Mouse (Mus musculus) ES-E14 (cell line): Measurements from ENCODE around the gene Rmnd1. TPM values are rescaled to one million over a fixed set of nuclear protein-coding genes. Genes with fewer than 3 reads are reported as not detected.

Experiments
- DNase-seq: peaks from one replicate; pipeline ENCODE4 v3.0.0-alpha.2; 2013; ENCODE audit warnings: low read depth, low spot score
- H3K27ac ChIP-seq: 2 replicates; pipeline ENCODE4 v1.5.1; 2012; ENCODE audit warnings: low read depth, mild to moderate bottlenecking, low read length, moderate library complexity, mixed read lengths; ENCODE audit not compliant: poor library complexity, insufficient read depth, severe bottlenecking
- H3K36me3 ChIP-seq: 2 replicates; pipeline ENCODE4 v1.6.1; 2012; ENCODE audit warnings: mild to moderate bottlenecking, low read length, moderate library complexity, mixed read lengths; ENCODE audit not compliant: control insufficient read depth, poor library complexity, insufficient read depth, severe bottlenecking
- H3K4me1 ChIP-seq, 2 experiments: fragments of 150-350 bp in 1 of 2; sonication (generic) in 1 of 2; 2 replicates each; pipeline ENCODE4 v1.6.1; 2012; ENCODE audit warnings: low read length in 2 of 2, mild to moderate bottlenecking in 1 of 2, mixed read lengths in 1 of 2; ENCODE audit not compliant: control insufficient read depth in 2 of 2, insufficient read depth in 2 of 2, poor library complexity in 1 of 2
- H3K4me3 ChIP-seq, 2 experiments: fragments of 150-350 bp in 1 of 2; sonication (generic) in 1 of 2; 2 replicates each; pipeline ENCODE4 v1.5.1; 2012; ENCODE audit warnings: low read length in 2 of 2, low read depth in 1 of 2, mild to moderate bottlenecking in 1 of 2, mixed read lengths in 1 of 2; ENCODE audit not compliant: insufficient read depth in 1 of 2, poor library complexity in 1 of 2, severe bottlenecking in 1 of 2
- H3K9ac ChIP-seq: 2 replicates; pipeline ENCODE4 v1.6.1; 2012; ENCODE audit warnings: low read depth, mild to moderate bottlenecking, low read length, mixed read lengths; ENCODE audit not compliant: poor library complexity, insufficient read depth, severe bottlenecking
- H3K9me3 ChIP-seq: fragments of 150-350 bp; sonication (generic); 2 replicates; pipeline ENCODE4 v1.6.1; 2012; ENCODE audit warnings: low read depth, mild to moderate bottlenecking, low read length; ENCODE audit not compliant: control insufficient read depth, insufficient read depth
- CHD2 ChIP-seq: IDR thresholded peaks from 2 replicates; pipeline ENCODE4 v1.6.1; 2014; ENCODE audit warnings: mild to moderate bottlenecking, low read depth, low read length, inconsistent platforms
- HCFC1 ChIP-seq: IDR thresholded peaks from 2 replicates; pipeline ENCODE4 v1.6.1; 2012; ENCODE audit warnings: low read length, inconsistent platforms, borderline replicate concordance; ENCODE audit not compliant: insufficient read depth
- MAFK ChIP-seq: IDR thresholded peaks from 2 replicates; pipeline ENCODE4 v1.6.1; 2014; ENCODE audit warnings: mild to moderate bottlenecking, low read depth, low read length, inconsistent platforms; ENCODE audit not compliant: insufficient read depth
- ZC3H11A ChIP-seq: IDR thresholded peaks from 2 replicates; pipeline ENCODE4 v1.6.1; 2012; ENCODE audit warnings: low read depth, mild to moderate bottlenecking, inconsistent platforms, low read length, borderline replicate concordance
- ZNF384 ChIP-seq: IDR thresholded peaks from 2 replicates; pipeline ENCODE4 v1.6.1; 2012; ENCODE audit warnings: low read depth, low read length, inconsistent platforms
- in situ Hi-C, 2 experiments: fragments of 600-800 bp; cut with MboI; formaldehyde crosslinking; loops; one replicate each; pipeline ENCODE4 v1.15.1; 2025; ENCODE audit warnings: low sequenced_read_pairs in 2 of 2, inconsistent platforms in 1 of 2; ENCODE audit not compliant: unreplicated experiment in 2 of 2
- total RNA-seq: library from RNA; depleted of rRNA; stranded (reverse); fragments of 300-350 nt; gene quantifications from 2 replicates; pipeline ENCODE4 v1.2.3, GENCODE M21; 2012

Gene Rmnd1
- total RNA-seq, 1 experiment: 31.8 TPM

DNA sequence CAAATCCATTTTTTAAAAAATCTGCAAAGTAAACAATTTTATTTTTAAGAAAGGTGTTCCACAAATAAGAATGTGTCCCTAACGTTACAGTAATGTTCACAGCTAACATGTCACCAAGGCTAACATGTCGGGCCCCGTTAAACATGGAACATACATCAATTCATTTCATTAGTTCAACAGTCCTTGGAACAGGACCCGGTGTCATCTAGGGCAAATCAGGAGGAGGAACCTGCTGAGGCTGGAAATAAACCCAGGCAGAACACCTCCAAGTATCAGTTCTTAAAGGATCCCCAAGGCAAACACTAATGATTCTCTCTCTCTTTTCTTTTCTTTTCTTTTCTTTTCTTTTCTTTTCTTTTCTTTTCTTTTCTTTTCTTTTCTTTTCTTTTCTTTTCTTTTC is 57.5 kb downstream of the Rmnd1 start:
- Histone ChIP-seq H3K36me3 (no peaks in the 10 kb centered on the region), H3K9ac (no peak overlapping the region), H3K4me1 (peaks cover 14 to 42% of the 10 kb centered on the region in 2 experiments), H3K9me3 (no peaks in the 10 kb centered on the region), H3K4me3 (no peak overlapping the region), H3K27ac (peak overlapping the region; percentile 82; the same call in 1 of the 2 replicates)
- no peak for DNase-seq
- TF ChIP-seq CHD2 (no peak), HCFC1 (no peak), MAFK (no peak), ZC3H11A (no peak), ZNF384 (no peak)
- in situ Hi-C loops: no loop called here

DNA sequence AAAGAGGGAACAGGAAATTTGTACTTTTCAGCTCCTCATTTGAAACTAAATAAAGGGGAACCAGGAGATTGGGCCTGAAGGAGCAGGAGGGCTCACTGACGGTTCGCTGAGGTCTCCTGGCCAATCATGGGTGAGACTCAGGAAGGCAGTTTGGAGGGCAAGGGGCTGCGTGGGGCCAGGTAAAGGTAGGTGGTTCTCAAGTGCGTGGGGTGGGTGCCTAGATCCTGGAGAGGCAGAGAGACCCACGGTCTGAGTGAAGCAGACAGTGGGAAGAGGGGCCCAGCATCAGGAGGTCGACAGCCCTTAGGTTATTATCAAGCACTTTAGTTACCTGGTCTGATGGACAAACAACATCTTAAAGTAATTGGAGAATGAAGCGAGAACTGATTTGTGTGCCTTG is 57.9 kb downstream of the Rmnd1 start:
- Histone ChIP-seq H3K9me3 (no peaks in the 10 kb centered on the region), H3K4me1 (peaks cover 14 to 42% of the 10 kb centered on the region in 2 experiments), H3K27ac (peak overlapping the region; percentile 82), H3K4me3 (no peak overlapping the region; a peak in 1 of 4 replicates), H3K9ac (peak overlapping the region; percentile 54; the same call in 1 of the 2 replicates), H3K36me3 (no peaks in the 10 kb centered on the region)
- DNase-seq: no peak
- TF ChIP-seq ZC3H11A (no peak), MAFK (no peak), CHD2 (no peak), HCFC1 (no peak), ZNF384 (no peak)
- in situ Hi-C loops: no loop called here

DNA sequence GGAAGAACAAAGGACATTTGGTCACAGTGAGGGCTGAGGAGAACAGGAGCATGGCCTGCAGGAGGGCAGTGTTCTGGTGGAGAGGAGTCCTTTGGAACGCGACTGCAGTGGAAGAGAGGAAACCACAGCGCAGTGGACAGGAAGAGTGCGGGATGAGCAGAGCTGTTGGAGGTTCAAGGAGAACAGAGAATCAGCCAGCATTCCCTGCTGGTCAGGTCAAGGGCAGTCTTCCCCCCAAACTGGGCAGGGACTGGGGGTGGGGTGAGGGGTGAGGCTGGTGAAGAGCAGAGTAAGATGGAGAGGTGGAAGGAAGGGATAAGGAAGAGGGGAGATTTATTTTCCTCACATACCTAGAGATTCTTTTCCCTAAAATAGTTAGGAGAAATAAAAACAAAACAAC is 58.6 kb downstream of the Rmnd1 start:
- in situ Hi-C loops: no loop called here
- no peak for TF ChIP-seq ZC3H11A

DNA sequence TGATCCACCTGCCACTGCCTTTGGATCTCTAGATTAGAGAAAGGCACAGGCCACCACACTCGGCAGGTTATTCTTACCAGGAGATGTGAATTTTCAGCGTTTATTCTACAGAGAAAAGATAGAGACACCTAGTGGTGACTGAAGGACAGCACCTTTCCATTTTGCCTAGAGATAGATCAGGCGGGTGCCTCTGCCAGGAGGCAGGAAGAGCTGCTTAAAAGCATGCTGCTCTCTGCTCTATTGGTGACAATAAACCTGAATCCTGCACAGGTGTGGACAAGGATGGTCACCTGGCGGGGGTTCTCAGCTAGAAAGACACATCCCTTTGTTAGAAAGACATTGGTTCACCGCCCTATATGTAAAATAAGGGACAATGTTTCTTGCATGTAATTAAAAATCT is 60.2 kb downstream of the Rmnd1 start:
- Histone ChIP-seq H3K27ac (peak overlapping the region; percentile 15; the same call in 1 of the 2 replicates), H3K4me3 (no peak overlapping the region), H3K36me3 (peaks cover 5% of the 10 kb centered on the region; the same call in 1 of the 2 replicates), H3K9ac (no peak overlapping the region), H3K4me1 (peaks cover 13 to 44% of the 10 kb centered on the region in 2 experiments), H3K9me3 (no peaks in the 10 kb centered on the region)
- DNase-seq: peak; percentile 46
- TF ChIP-seq HCFC1 (no peak), ZC3H11A (peak; percentile 4; the same call in 1 of the 2 replicates)
- in situ Hi-C loops: no loop called here

More for the DNA sequence above, 58.6 kb downstream of the Rmnd1 start:
- no peak for DNase-seq
- Histone ChIP-seq H3K36me3 (peaks cover under 1% of the 10 kb centered on the region; the same call in 1 of the 2 replicates), H3K4me1 (peaks cover 14 to 43% of the 10 kb centered on the region in 2 experiments), H3K9me3 (no peaks in the 10 kb centered on the region), H3K27ac (peak overlapping the region; percentile 72; the same call in 1 of the 2 replicates), H3K4me3 (no peak overlapping the region), H3K9ac (no peak overlapping the region)

DNA sequence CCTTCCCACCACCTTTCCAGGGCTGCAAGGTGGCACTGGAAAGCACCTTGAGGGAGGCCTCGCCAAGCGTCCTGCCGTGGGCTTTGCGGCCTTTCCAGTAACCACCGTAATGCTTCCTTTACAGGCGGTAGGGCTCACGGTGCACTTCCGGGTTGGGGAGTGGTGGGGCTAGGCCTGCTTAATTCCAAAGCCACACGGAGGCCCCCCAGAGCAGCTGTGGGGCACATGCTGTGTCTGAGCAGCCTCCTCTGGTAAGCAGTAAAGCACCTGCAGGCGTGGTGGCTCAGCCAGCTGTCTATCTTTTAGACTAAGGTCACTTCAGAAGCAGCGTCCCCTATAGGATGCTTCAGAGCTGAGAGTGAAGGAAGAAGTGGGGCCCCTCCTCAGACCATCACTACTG is 62.1 kb downstream of the Rmnd1 start:
- peak overlapping the region; percentile 9; the same call in 1 of the 2 replicates for H3K9ac ChIP-seq
- H3K36me3 ChIP-seq: peaks cover 5% of the 10 kb centered on the region; the same call in 1 of the 2 replicates
- DNase-seq: no peak
- H3K4me1 ChIP-seq: peaks cover 3 to 32% of the 10 kb centered on the region in 2 experiments
- no peak overlapping the region for H3K4me3 ChIP-seq
- no peak for TF ChIP-seq HCFC1
- no peak for TF ChIP-seq CHD2
- TF ChIP-seq MAFK: no peak
- TF ChIP-seq ZC3H11A: no peak; the same call in 1 of the 2 replicates
- no peak for TF ChIP-seq ZNF384
- in situ Hi-C loops: no loop called here
- no peaks in the 10 kb centered on the region for H3K9me3 ChIP-seq
- H3K27ac ChIP-seq: no peak overlapping the region
